Mouse (Mus musculus) midbrain, embryonic 13.5 days (tissue): ENCODE data around the gene Pdcd2l. TPM values are rescaled to one million over a fixed set of nuclear protein-coding genes. Genes with fewer than 3 reads are reported as not detected.

ENCODE experiments used
- ATAC-seq: fragments of 200-750 bp; cut with Nextera tagmentation; 2 replicates; pipeline ENCODE4 v1.8.0; 2017; ENCODE audit warnings: mild to moderate bottlenecking, moderate TSS enrichment, moderate library complexity
- H3K27ac ChIP-seq: fragments of 300-500 bp; sonication (generic); 2 replicates; pipeline ENCODE4 v1.5.1; 2015; ENCODE audit warnings: inconsistent platforms, mild to moderate bottlenecking, moderate library complexity
- H3K27me3 ChIP-seq: fragments of 300-500 bp; sonication (generic); 2 replicates; pipeline ENCODE4 v1.6.1; 2015; ENCODE audit warnings: mild to moderate bottlenecking, inconsistent platforms
- H3K36me3 ChIP-seq: fragments of 300-500 bp; sonication (generic); 2 replicates; pipeline ENCODE4 v1.6.1; 2015; ENCODE audit warnings: mild to moderate bottlenecking, inconsistent platforms
- H3K4me1 ChIP-seq: fragments of 300-500 bp; sonication (generic); replicated peaks from 2 replicates; pipeline ENCODE4 v1.6.1; 2015; ENCODE audit warnings: inconsistent platforms
- H3K4me2 ChIP-seq: fragments of 300-500 bp; sonication (generic); replicated peaks from 2 replicates; pipeline ENCODE4 v1.6.1; 2015; ENCODE audit warnings: moderate library complexity, mild to moderate bottlenecking, inconsistent platforms
- H3K4me3 ChIP-seq: fragments of 300-500 bp; sonication (generic); replicated peaks from 2 replicates; pipeline ENCODE4 v1.5.1; 2015; ENCODE audit warnings: mild to moderate bottlenecking, inconsistent platforms
- H3K9ac ChIP-seq: fragments of 300-500 bp; sonication (generic); replicated peaks from 2 replicates; pipeline ENCODE4 v1.6.1; 2015; ENCODE audit warnings: mild to moderate bottlenecking, inconsistent platforms
- H3K9me3 ChIP-seq: fragments of 300-500 bp; sonication (generic); 2 replicates; pipeline ENCODE4 v1.6.1; 2016; ENCODE audit warnings: mild to moderate bottlenecking, inconsistent platforms
- WGBS: fragments of 180-500 bp; shearing (Covaris S2); methylation state at CpG from one replicate; pipeline ENCODE4 v1.1.7; 2015; 5-methylcytosine and 5-hydroxymethylcytosine counted together
- polyA plus RNA-seq: library from polyadenylated mRNA; unstranded; fragments of >200 nt; fragmentation: Nextera tagmentation; extraction: Ambion mirVana; gene quantifications from 2 replicates; pipeline ENCODE4 v1.2.1, GENCODE M21; 2015

Pdcd2l gene
- polyA plus RNA-seq, 1 experiment from 2014 or later, result 87.9 TPM

DNA sequence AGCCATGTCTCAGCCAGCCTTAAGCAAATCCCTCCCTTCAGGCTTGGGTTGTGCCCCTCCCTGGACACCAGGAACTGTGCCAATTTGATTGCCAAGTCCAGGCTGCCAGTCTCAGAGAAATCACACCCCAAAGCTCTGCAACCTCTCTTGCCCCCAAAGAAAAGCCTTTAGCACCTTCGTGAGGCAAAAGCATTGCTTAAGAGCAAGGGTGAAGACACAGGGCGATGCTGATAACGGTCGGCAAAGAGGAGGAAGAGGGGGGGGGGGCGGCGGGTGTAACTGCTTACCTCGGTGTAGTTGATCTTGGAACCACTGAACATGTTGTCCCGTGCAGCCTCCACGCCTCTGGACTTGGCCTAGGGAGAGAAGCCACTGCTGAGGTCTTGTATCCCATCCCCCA is 32.2 kb upstream of the Pdcd2l start:
- no peak overlapping the region for H3K27ac ChIP-seq
- no peak overlapping the region for H3K9ac ChIP-seq
- H3K36me3 ChIP-seq, result peaks cover 41% of the 10 kb centered on the region
- no peaks in the 10 kb centered on the region for H3K27me3 ChIP-seq
- peak overlapping the region; percentile 77 for H3K4me2 ChIP-seq
- no peak for ATAC-seq
- 61% methylated on average over 9 of the region's 9 CpGs for WGBS
- H3K4me3 ChIP-seq, result peak overlapping the region; percentile 79
- no peaks in the 10 kb centered on the region for H3K9me3 ChIP-seq
- H3K4me1 ChIP-seq, result peaks cover 38% of the 10 kb centered on the region

DNA sequence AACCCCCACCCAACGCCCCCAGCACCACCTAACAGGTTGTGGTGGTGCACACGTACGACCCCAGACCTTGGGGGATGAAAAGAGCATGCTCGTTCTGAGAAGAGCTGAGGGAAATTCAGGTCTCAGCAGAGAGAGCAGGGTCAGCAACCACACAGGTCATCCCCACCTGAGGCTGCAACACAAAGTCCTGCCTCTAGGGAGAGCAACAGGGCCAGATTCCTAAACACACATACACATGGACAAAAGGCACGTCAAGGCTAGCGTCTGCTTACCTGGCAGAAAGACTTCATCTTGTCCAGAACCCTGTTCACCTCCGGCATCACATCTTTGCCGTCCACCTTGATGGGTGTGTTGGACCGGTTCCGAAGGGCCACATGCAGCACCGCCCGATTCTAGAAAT is 30.4 kb upstream of the Pdcd2l start:
- no peak overlapping the region for H3K9ac ChIP-seq
- H3K36me3 ChIP-seq, result peaks cover 58% of the 10 kb centered on the region
- peaks cover 33% of the 10 kb centered on the region for H3K4me1 ChIP-seq
- no peaks in the 10 kb centered on the region for H3K9me3 ChIP-seq
- no peak for ATAC-seq
- H3K27ac ChIP-seq, result no peak overlapping the region
- H3K27me3 ChIP-seq, result no peaks in the 10 kb centered on the region
- H3K4me2 ChIP-seq, result no peak overlapping the region
- WGBS, result 93% methylated on average over 12 of the region's 12 CpGs
- H3K4me3 ChIP-seq, result no peak overlapping the region

DNA sequence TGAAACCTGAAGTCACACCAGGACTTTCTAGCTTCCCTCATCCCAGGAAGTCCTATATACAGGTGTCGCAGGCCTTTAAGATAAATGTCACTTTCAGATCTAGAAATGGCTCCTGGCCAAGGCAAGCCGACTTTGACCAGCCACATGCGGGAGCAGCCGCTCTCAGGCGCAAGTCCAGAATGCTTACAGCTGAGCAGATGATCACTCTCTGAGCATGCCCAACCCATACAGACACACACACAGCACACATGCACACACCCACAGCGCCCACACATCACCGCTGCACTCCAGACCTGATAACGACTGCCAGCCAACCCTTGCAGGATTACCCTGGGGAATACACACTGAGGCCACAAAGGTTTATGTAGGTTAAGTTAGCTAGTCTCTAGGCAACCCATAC is 29.6 kb upstream of the Pdcd2l start:
- ATAC-seq, result no peak
- Histone ChIP-seq H3K9ac (no peak overlapping the region), H3K9me3 (no peaks in the 10 kb centered on the region), H3K27ac (no peak overlapping the region), H3K27me3 (no peaks in the 10 kb centered on the region), H3K4me2 (no peak overlapping the region), H3K36me3 (peaks cover 66% of the 10 kb centered on the region), H3K4me1 (peaks cover 33% of the 10 kb centered on the region), H3K4me3 (no peak overlapping the region)
- WGBS, result 91% methylated on average over 8 of the region's 8 CpGs

DNA sequence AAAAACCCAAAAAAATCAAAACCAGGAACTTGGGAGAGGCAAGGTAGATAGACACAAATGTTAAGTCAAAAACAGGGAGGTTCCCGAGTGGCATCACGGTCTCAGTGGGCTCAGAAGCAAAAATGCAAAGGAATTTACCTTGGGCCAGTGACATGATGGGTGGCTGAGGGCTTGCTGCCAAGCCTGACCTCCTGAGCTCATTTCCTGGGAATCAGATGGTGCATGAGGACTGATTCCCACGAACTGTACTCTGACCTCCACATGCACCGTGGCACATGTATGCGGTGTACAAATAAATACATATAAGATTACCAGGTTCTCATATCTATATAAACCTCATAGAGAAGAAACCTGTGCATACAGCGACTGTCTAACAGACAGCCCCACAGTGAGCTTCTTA is 27.8 kb upstream of the Pdcd2l start:
- 98% methylated on average over 6 of the region's 6 CpGs for WGBS

DNA sequence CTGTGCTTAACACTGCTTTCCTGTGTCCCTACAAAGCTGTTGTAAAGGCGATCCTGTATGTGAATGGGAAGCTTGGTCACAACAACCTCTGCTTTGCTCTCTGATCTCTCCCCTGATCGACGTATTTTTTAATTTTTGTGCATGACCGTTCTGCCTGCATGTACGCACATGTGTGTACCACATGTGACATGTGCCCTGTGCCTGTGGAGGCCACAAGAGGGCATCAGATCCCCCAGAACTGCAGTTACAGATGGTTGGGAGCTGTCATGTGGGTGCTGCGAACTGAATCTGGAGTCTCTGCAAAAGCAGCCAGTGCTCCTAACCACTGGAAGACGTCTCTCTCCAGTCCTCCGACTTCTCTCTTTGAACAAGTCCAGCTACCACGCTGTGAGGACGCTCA is 25.9 kb upstream of the Pdcd2l start:
- no peaks in the 10 kb centered on the region for H3K9me3 ChIP-seq
- H3K27me3 ChIP-seq, result no peaks in the 10 kb centered on the region
- H3K36me3 ChIP-seq, result peaks cover 96% of the 10 kb centered on the region
- no peak overlapping the region for H3K27ac ChIP-seq
- H3K4me1 ChIP-seq, result peaks cover 6% of the 10 kb centered on the region; the same call in 1 of the 2 replicates
- WGBS, result 94% methylated on average over 10 of the region's 10 CpGs
- no peak overlapping the region for H3K4me2 ChIP-seq
- H3K9ac ChIP-seq, result no peak overlapping the region
- ATAC-seq, result no peak
- H3K4me3 ChIP-seq, result no peak overlapping the region

More for the DNA sequence above, 27.8 kb upstream of the Pdcd2l start:
- peaks cover 24% of the 10 kb centered on the region for H3K4me1 ChIP-seq
- no peaks in the 10 kb centered on the region for H3K27me3 ChIP-seq
- no peak overlapping the region for H3K4me2 ChIP-seq
- no peak for ATAC-seq
- H3K27ac ChIP-seq, result no peak overlapping the region
- peaks cover 83% of the 10 kb centered on the region for H3K36me3 ChIP-seq
- H3K9ac ChIP-seq, result no peak overlapping the region
- H3K9me3 ChIP-seq, result no peaks in the 10 kb centered on the region
- no peak overlapping the region for H3K4me3 ChIP-seq

DNA sequence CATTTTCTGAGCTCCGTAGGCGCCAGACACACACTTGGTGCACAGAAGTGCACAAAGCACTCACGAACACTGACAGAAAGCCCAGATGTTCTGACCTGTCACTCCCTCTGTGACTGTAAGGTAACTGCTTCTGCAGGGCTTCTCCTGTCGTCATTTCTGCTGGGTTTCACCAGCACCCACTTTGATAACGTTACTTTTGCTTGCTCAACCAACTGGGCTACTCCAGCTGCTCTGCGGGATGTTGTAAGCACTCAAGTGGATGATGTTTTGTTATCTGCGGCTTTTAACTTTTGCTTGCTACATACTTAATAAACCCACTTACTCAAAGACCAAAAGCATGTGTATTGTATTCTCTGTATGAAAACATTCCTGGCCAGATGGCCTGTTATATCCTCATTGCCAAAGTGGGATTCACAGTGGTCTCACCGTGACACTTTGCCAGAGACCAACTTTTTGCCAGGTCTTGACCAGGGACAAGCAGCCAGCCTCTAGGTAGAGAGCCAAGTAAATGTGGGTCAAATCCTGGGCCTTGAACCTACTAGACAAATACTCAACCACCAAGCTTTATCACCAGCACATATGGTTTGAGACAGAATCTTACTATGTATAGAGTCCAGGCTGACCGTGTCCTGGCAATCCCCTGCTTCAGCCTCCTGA is 25.3 kb upstream of the Pdcd2l start:
- Histone ChIP-seq H3K36me3 (peaks cover 95% of the 10 kb centered on the region), H3K9ac (0 out of 2 replicates have a peak overlapping the region, but pooled peaks have one; percentile 23), H3K9me3 (no peaks in the 10 kb centered on the region), H3K27me3 (no peaks in the 10 kb centered on the region), H3K4me1 (peaks cover 3% of the 10 kb centered on the region; the same call in 1 of the 2 replicates), H3K27ac (no peak overlapping the region), H3K4me2 (no peak overlapping the region), H3K4me3 (no peak overlapping the region)
- WGBS, result 93% methylated on average over 9 of the region's 9 CpGs
- ATAC-seq, result no peak

DNA sequence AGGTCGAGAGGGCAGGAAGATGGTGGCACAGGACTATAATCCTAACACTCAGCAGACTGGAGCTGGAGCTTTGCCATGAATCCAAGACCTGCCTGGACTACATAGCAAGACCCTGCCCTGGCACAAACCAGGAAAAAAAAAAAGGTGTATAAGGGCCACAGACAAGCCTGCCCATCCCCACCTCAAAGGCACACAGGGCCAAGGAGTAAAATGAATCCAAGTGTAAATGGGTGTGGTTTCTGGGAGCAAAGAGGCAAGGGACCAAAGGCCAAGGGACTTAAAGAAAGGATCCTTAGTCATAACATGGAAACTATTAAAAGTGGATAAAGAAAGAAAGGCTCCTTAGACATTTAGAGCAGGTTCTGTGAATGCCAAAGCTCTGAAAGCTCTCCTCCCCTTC is 22.0 kb upstream of the Pdcd2l start:
- no peak overlapping the region for H3K9ac ChIP-seq
- no peak overlapping the region for H3K4me3 ChIP-seq
- ATAC-seq, result no peak
- no peaks in the 10 kb centered on the region for H3K27me3 ChIP-seq
- no peak overlapping the region for H3K4me2 ChIP-seq
- peaks cover 98% of the 10 kb centered on the region for H3K36me3 ChIP-seq
- H3K4me1 ChIP-seq, result no peaks in the 10 kb centered on the region
- no peak overlapping the region for H3K27ac ChIP-seq
- no peaks in the 10 kb centered on the region for H3K9me3 ChIP-seq
- WGBS, result 87% methylated on average over 1 of the region's 1 CpGs

DNA sequence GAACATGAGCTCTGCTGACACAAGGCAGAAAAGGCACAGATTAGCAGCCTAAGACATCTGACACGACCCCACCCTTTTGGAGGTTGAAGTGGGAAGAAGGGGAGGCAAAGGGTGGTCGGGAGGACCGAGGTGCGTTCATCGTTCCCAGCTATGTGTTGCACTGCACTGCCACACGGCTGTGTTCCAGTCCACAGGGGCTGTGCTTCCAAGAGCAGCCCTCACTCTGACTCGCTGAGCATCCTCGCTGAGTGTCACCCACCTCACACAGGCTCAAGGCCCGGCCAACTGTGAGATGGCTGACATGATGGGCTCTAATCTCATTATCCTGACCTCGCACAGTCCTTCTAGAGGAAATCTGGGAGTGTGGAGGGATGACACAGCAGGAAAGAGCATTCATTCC is 20.0 kb upstream of the Pdcd2l start:
- Histone ChIP-seq H3K4me1 (no peaks in the 10 kb centered on the region), H3K9ac (no peak overlapping the region), H3K9me3 (no peaks in the 10 kb centered on the region), H3K4me2 (no peak overlapping the region), H3K27ac (no peak overlapping the region), H3K36me3 (peaks cover 98% of the 10 kb centered on the region), H3K27me3 (no peaks in the 10 kb centered on the region), H3K4me3 (no peak overlapping the region)
- WGBS, result 87% methylated on average over 10 of the region's 10 CpGs
- ATAC-seq, result no peak

DNA sequence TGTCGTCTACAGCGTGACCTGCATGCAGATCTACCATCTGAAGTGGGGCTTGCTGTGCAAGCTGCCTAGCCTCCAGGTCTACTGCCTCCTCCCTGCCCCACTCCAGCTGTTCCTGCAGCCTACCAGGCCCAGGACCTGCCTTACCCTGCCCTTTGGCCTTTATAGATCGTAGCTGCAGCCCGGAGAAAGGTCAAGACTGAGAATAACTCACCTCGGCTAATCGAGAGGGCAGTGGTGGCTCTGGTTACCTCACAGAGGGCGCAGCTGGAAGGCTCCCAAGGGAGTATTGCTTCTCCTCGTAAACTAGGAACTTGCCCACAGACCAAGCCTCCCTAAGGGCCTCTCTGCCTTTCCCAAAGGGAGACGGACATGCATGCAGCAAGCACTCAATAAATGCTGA is 19.0 kb upstream of the Pdcd2l start:
- Histone ChIP-seq H3K36me3 (peaks cover 99% of the 10 kb centered on the region), H3K4me2 (no peak overlapping the region), H3K4me3 (no peak overlapping the region), H3K9ac (no peak overlapping the region), H3K27ac (no peak overlapping the region), H3K27me3 (no peaks in the 10 kb centered on the region), H3K9me3 (no peaks in the 10 kb centered on the region), H3K4me1 (no peaks in the 10 kb centered on the region)
- no peak for ATAC-seq
- 94% methylated on average over 9 of the region's 9 CpGs for WGBS

DNA sequence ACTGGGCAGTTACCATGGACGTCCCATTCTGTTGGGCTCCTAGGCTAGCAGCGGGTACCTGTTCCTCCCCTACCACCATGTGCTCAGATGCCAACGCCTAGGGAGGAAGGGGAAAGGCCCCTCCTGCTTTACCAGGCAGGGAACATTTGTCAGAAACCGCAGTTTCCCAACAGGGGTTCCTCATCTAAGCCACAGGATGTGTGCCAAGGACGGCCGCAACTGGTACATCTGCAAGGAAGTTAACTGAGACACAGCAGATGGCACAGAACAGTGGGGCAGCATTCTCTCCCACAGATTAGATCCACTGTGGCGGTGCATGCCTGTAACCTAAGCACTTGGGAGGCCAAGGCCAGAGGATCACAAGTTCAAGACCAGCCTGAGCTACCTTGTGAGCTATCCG is 18.2 kb upstream of the Pdcd2l start:
- H3K4me1 ChIP-seq, result no peaks in the 10 kb centered on the region
- no peak overlapping the region for H3K4me2 ChIP-seq
- H3K4me3 ChIP-seq, result no peak overlapping the region
- no peak for ATAC-seq
- H3K9ac ChIP-seq, result no peak overlapping the region
- H3K36me3 ChIP-seq, result peaks cover 99% of the 10 kb centered on the region
- WGBS, result 89% methylated on average over 8 of the region's 8 CpGs
- no peak overlapping the region for H3K27ac ChIP-seq
- H3K9me3 ChIP-seq, result no peaks in the 10 kb centered on the region
- H3K27me3 ChIP-seq, result no peaks in the 10 kb centered on the region

DNA sequence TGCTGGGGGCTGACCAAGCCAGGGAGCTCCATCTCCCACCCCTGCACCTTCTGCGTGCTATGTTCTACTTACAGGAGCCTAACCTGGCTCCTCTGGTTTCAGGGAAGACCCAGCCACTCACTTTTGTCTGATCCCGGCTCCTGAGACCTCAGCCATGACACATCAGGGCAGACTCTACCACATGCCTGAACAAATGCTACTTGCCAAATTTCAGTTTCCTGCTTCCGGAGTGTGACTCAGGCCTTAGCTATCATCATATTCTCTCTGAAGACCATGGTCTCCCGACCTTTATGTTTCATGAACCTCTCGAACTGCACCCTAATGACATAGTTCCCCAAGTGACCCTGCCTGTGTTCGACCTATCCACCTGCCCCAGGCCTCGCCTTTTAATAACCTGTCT is 16.8 kb upstream of the Pdcd2l start:
- Histone ChIP-seq H3K4me3 (no peak overlapping the region), H3K27ac (no peak overlapping the region), H3K4me1 (no peaks in the 10 kb centered on the region), H3K36me3 (peaks cover 99% of the 10 kb centered on the region), H3K27me3 (no peaks in the 10 kb centered on the region), H3K9ac (no peak overlapping the region), H3K4me2 (no peak overlapping the region), H3K9me3 (no peaks in the 10 kb centered on the region)
- 95% methylated on average over 7 of the region's 7 CpGs for WGBS
- ATAC-seq, result no peak

DNA sequence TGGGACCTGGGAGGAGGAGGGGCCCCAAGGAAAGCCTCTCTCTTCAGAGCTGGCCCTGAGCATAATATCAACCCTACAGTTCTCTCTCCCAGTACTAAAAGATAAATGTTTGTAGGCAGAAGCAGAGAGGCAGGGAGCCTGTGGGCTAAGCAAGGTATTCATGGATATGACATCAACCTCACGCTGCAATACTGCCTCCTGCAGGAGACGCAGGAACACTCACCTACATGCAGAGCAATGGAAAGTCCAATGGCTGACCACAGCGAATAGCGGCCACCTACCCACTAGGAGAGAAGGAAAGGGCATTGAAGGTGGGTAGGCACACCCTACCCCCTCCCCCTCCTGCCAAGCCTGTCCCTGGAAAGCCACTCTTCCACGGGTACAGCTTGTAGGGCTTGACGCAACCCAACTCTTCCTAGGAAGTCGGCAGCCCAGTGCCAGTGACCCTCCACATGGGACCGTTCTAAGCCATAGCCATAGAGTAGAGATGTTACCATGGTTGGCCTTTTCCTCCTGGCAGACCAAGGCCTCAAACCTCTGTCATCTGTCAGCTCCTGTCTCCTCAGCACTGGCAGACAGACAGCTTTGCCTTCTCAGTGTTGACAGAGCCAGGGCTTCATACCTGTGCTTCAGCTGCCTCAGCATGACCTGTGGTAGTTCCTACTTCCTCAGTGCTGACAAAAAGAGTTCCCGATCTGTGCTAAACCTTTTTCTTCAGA is 11.7 kb upstream of the Pdcd2l start:
- WGBS, result 87% methylated on average over 9 of the region's 9 CpGs
- no peaks in the 10 kb centered on the region for H3K4me1 ChIP-seq
- H3K27ac ChIP-seq, result no peak overlapping the region
- no peak overlapping the region for H3K4me2 ChIP-seq
- H3K36me3 ChIP-seq, result peaks cover 100% of the 10 kb centered on the region
- no peak for ATAC-seq
- no peaks in the 10 kb centered on the region for H3K27me3 ChIP-seq
- no peak overlapping the region for H3K4me3 ChIP-seq
- H3K9me3 ChIP-seq, result no peaks in the 10 kb centered on the region
- no peak overlapping the region for H3K9ac ChIP-seq
